Mouse (Mus musculus) kidney, adult 18-20 months (tissue): ENCODE data around the gene Elp4.
A peak's percentile ranks its signal among the peaks of the same experiment; 100 is the strongest.

ENCODE experiments used
- DNase-seq: peaks from one replicate; pipeline ENCODE4 v3.0.0; 2021

Gene Elp4

DNA sequence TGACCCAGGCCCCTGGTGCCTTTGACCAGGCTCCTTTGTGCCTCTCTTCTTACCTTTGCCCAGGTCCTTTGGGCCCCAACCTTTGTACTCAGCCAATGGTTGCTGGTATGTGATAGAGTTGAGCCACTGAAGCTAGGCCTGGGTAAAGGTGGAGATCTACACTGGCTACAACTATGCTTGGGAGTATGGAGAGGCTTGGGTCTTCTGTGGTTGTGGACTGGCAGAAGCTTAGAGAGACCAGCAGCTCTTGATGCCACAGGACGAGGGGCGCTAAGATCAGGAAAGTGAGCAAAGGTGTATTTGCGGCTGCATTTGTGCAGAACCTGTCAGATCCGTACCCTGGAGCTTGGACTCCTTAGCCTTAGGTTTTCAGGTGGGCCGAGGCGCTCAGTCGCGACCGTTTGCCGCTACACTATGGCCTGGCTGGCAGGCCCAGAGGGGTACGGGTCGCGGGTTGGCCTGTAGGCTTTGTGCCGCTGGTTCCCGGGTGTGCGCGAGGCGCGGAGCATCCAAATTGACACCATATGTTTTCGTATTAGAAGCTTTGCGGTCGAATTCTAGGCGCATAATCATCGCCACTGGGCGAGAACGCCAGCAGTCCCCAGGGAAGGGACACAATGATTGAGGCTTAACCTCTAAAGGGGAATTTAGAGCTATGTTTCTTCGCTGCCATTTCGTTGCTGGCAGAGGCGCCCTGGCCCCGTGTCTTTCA is 223.2 kb downstream of the Elp4 start:
- DNase-seq = peak; percentile 20

DNA sequence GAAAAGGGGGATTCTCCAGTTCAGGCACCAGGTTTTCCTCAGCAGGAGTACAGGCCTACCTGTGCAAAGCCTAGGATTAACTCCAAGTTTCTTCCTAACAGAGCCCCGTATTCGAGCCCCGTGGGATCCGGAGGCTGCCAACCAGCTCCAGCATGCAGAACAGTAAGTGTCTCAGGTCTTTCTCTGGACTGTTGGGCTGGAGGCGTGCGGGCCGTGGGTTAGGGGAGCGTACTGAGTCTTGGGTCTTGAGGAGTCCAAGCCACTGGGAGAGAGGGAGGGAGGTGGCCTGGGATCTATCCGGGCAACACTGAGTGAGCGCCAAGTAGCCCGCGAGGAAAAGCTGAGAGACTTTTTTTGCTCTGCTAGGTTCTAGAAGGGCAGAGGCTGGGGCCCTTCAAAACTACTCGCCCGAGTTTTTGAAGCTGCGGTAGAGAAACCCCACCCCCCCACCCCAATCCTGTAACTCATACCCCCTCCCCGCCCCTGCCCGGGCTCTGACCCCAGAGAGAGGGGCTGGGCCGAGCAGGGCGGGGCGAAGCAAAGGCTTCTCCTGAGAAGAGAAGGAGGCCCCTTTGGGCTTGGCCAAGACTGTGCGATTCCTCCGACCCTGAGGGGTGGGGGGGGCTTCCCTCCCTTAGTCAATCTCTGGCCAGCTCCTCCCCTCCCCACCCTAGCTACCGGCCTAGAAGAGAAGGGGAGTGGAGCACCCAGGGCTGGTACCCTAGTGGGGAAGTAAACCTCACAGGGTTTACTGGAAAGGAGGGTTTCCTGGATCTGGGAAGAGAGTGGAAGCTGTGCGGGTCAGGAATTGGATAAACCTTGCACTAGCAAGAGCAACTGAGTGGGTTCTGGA is 224.0 kb downstream of the Elp4 start:
- no peak for DNase-seq

DNA sequence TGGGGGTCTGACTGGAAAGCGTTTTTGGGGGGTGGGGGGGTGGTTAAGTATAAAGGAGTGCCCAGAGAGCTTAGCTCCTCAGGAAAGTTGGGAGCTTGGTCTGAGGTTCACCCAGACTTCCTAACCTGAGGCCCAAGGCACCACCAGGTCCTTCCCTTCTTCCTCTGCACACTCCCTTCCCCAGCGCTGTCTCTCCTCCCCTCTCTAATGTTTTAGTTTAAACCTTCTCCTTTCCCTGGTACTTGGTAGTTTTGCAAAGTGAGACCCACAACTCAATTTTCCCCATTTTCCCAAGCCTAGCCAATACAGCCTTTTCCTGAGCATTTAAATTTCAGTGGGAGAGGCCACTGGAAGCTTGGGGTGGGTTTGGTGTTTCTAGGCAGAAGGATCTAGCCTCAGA is 225.0 kb downstream of the Elp4 start:
- DNase-seq = no peak

DNA sequence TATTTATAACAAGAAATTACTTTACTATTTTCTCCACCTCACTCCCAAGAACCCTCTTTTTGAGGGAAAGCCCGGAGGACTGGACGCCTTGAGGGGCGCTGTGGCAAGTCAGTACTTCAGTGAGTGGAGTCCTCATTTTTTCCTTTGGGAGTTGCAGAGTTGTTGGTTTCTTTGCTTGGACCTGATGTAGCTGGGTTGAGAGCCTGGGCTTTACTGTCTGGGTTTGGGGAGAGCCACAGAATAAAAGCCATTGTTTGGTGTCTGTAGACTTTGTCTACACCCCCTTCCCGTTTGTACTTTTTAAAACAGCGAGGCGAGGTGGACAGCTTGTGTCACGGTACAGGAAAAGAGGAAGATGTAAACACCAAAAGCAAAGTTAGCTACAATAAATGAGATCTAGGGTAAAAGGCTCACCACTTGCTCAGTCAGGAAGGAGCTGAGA is 225.5 kb downstream of the Elp4 start:
- no peak for DNase-seq

DNA sequence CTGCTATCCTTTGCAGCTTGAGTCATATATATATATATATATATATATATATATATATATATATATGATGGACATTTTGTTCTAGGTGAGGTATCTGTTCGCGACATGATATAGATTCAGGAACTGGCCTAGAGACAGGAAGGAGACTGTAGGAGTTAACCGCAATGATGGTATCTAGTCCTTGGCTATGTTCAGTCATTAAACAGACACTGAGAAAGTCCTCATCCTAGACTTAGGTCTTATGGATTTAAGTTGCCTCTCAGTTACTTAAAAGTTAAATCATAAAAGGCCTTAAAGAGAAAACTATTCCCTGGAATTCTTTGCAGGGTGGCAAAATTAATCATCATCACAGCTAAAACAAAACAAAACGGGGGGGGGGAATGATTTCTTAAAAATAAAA is 226.1 kb downstream of the Elp4 start:
- no peak for DNase-seq

DNA sequence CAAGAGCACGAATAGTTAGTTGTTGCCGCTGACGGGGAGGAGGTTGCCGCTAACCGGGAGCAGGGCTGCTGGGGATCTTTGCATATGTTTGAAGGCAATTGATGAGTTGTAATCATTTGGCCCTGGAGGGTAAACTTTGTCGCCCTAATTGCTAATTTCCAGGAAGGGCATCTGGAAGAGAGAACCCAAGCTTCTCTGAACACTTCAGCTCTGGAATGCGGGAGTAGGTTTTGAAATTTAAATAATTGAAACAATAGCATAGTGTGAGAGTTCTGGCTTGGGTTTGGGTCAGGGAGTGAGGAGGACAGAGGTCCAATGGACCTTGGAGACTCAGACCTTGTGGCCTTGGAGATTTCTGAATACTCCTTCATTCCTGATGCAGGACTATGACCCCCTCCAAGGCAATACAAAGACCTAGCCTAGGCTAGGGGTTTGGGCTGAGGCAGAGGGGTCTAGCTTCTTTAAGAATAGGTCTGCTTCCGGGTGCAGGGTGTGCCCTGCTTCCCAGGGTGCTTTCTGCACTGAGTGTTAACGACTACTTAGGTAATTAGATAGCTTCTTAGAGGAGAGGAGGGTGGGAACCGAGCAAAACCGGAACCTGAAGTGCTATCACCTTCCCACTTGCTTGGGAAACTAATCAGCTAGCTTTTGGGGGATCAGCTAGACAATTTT is 226.8 kb downstream of the Elp4 start:
- DNase-seq = no peak

DNA sequence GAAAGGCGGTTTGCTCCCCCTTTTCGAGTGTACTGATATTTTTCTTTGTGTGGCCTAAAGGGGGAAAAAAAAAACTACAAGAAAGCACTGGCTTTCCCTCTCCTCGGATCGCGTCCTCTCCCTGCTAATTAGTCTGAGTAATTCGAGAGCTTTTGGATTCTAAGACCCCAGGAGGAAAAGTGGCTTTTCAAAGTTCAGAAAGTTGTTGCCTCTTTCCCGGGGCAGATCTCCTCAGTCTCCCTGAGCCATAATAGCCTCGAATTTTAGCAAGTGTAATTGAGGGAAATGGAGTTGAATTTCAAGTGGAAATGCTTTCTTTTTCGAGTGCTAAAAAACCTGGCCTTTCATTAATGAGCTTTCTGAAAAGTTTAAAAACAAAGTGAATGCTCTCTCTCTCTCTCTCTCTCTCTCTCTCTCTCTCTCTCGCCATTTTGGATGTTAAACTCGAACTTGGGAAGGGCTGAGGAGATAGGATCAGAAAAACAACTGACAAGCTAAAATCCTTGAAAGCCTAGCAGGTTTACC is 227.4 kb downstream of the Elp4 start:
- no peak for DNase-seq

DNA sequence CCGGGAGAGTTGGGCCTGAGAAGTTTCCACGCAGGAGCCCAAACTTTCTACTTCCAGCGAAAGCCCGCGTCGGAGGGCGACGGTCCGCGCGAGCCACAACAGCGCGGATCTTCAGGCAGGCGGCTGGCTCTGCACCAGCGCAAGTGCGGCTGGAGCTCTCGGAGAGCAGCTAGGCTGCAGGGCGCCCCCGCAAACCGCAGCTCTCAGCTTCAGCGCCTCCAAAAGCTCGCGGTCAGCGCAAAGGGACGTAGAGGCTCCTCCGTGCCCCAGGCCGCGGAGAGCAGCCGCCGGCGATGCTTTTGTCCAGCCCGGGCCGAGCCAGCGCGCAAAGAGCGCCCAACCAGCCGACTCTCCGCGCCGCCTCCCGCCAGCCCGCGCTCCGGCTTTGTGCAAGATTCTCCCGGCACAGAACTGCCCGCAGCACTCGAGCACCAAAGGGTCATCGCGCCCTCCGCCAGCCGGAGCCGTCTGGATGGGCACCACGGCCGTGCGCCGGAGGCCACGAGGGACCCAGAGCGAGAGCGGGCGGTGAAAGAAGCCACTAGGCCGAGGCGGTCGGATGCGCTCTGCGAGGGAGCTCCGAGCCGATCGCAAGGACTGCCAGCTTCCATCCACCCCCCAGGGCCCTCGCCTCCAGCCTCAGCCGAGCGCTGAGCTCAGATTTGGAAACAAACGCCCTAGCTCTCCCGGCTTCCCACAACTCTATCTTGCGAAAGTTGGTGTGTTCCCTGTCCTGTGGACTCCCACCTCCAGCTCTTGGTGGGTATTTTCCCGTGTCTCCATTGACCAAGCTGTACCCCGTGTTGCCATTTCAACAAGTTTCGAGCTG is 228.1 kb downstream of the Elp4 start:
- DNase-seq = no peak

DNA sequence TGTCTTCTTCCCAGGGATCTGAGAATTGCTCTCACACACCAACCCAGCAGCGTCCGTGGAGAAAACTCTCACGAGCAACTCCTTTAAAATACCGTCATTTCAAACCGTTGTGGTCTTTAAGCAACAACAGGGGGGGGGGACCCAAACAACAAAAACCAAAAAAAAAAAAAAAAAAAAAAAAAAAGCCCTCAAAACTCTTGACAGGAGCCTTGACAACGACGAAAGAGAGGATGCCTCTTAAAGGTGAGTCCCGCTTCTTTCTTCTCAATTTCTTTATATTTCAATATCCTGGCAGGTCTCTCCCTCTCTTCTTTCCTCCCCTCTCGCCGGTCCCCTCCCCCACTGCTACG is 228.7 kb downstream of the Elp4 start:
- DNase-seq = no peak

DNA sequence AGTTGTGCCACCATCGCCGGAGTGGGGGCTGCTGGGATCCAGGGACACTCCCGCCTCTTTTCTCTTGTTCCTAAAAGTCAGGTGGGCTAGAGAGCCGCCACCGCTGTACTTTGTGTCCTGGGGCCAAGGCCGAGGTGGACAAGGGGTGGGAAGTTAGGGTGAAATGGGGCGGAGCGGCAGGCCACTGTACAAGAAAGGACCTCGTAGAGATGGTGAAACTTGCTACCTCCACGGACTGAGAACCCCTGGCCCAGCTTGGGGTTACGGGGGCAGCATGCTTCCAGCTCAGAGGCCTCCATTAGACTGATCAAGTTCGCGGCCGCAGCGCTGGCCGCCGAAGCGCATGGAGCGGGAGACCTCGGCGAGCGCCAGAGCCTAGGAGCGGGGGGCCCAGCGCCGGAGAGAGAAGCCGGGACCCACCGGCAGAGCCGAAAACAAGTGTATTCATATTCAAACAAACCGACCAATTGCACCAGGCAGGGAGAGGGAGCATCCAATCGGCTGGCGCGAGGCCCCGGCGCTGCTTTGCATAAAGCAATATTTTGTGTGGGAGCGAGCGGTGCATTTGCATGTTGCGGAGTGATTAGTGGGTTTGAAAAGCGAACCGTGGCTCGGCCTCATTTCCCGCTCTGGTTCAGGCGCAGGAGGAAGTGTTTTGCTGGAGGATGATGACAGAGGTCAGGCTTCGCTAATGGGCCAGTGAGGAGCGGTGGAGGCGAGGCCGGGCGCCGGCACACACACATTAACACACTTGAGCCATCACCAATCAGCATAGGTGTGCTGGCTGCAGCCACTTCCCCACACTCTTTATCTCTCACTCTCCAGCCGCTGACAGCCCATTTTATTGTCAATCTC is 229.3 kb downstream of the Elp4 start:
- peak; percentile 51 for DNase-seq

DNA sequence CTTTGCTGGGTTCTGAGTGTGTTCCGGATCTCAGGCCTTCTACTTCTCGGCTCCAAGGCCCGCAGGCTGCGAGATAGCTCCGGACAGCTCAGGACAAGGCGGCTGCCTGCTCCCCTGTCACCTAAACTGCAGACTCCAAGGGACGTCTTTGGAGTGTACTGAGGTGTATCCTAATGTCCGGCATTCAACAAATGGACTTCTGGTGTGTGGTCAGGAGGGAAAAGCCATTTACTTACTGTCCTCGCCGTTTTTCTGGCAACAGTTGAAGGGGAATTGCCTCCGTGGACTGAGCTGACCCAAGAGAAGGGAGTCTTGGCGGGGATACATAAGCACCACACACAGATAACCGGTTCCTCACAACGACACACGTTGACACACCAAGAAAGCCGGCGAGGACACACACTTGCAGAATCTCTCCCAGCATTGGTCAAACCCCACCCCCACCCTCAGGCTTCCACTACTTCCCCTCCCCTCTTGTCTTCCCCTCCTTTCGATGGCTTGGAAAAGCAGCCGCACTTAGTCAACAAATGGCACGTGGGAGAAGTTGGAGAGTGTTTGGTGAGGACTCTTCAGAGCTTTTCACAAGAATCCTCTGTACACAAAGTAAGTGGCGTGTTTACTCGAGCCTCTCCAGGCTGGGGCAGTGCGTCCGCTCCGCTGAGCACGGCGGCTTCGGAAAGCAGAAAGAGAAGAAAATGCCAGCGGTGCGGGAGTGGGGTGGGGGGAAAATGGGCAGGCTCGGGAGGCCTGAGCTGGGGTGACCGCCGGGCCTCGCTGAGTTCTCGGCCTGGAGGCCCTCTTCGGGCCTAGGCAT is 230.1 kb downstream of the Elp4 start:
- DNase-seq = no peak

DNA sequence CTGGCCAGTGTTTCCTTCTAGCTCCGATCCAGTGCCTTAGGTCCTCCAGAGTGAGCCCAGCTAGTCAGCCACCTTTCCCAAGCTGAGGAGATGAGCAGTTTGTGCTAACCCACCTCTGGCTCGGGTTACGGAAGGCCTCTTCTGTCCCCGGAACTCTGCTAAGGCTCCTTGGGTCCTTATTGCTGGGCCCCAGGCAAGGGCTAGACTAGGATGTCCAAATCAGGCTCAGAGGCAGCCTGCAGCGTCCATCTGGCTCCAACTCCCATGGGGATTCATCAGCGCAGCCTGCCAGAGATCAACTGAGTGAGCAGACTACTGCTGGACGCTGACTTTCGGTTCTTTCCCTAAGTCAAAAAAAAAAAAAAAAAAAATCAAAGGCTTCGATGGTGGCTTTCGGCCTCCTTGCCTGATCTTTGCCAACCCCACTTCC is 230.7 kb downstream of the Elp4 start:
- no peak for DNase-seq

DNA sequence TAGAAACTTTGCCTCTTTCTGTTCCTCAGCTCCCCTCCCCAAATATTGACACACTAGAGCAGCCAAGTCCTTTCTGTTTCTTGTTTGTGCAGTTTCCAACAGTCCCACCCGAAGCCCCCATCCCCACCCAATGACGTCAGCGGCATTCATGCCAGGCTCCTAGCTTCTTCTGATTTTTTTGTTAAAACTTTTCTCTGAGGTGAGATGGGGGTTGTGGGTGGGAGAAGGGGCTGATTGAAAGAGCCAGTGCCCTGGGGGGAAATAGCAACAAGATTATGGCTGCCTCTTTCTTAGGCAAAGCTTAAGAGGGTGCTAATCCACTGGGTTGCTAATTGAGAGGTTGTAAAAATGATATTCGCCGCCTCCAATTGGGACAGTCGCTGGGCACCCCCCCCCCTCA is 231.3 kb downstream of the Elp4 start:
- no peak for DNase-seq

DNA sequence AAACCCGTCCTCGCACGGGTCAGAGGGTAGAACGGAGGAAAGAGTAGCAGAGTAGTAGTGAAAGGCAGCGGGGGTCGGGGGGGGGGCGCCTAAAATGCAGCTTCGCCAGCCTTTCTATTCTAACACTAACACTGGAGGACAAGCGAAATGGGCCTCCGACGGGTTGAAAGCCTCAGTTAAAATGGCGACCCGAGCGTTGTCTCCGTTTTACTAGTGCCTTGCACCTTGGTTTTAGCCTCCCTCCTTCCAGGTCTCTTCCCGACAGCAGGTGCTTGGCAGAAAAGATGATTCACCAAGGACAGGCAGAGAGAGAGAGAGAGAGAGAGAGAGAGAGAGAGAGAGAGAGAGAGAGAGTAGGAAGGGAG is 231.8 kb downstream of the Elp4 start:
- DNase-seq = no peak

DNA sequence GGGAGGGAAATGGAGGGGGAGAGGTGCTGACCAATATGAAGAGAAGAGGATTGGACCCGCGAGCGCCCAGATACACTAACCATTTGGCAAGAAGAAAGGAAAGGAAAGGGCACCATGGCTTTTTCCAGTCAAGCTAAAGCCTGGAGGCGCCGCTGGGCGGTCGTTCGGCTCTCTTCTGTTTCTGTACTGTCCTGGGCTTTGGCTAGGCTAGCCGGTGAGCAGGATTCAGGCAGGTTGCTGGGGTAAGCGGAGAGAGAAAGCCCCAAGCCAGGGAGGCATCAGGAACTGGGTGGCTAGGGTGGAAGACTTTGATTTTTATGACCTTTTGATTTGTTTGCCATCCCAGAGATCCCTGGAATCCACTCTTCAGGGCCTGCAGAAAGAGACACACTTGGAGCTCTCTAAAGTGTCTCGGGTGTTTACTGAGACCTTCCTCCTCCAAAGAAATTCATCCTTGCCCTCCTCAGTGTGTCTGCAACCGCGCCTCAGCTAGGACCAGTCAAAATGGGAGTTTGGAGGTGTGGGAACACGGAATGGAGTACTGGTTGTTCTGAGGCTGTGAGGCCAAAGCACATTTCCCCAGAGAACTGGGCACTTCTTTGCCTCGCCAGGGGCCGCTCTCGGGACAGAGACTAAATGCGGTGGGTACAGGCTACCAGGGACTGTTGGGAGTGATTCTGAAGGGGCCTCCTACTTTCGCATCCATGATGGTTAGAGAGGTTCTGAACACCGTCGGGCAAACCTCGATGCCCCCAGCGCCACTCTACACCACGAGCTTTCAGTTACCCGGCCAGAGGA is 232.4 kb downstream of the Elp4 start:
- DNase-seq = no peak

DNA sequence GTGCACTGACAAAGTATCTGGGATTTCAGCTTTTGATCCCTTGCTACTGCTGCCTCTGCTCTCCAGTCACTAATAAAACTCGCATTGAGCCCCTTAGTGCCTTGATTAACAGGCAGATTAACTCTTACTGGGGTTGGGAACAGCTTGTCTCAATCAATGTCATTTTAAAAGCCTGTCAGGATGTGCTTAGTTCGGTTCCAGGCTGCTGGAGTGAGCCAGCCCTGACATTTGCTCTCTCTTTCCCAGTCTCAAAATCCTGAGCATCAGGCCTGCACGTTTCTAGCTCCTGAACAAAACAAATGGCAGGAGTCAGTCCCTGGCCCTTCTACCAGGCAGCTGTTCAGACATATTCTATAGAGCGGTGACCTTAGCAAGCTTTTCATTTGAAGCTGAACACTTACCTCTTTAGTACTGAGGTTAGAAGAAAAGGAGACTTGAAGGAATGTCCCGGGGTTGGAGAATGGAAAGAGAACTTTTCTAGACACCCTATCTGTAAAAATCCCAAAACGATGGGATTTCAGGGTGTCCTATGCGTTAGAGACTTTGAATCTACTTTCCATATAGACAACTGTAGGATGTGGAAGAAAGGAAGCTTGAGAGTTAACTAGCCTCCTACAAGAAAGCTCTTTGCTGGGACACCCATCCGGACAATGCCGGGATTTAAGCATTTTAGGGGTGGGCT is 233.1 kb downstream of the Elp4 start:
- DNase-seq = no peak

DNA sequence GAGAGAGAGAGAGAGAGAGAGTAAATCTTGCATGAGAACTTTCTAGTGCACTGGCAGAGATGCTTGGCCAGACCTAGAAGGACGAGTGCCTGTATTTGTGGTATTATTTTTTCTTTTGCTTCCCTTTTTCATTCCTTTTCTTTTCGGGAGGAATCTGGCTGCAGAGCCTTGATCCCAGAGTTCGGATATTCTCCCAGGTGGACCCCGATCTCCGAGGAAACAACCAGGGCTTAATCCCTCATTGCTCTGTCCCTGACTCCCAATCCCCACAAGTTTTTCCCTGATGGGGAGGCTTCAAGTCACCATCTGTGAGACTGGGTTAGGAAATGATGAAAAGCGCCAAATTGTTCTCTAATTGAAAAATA is 233.7 kb downstream of the Elp4 start:
- no peak for DNase-seq

DNA sequence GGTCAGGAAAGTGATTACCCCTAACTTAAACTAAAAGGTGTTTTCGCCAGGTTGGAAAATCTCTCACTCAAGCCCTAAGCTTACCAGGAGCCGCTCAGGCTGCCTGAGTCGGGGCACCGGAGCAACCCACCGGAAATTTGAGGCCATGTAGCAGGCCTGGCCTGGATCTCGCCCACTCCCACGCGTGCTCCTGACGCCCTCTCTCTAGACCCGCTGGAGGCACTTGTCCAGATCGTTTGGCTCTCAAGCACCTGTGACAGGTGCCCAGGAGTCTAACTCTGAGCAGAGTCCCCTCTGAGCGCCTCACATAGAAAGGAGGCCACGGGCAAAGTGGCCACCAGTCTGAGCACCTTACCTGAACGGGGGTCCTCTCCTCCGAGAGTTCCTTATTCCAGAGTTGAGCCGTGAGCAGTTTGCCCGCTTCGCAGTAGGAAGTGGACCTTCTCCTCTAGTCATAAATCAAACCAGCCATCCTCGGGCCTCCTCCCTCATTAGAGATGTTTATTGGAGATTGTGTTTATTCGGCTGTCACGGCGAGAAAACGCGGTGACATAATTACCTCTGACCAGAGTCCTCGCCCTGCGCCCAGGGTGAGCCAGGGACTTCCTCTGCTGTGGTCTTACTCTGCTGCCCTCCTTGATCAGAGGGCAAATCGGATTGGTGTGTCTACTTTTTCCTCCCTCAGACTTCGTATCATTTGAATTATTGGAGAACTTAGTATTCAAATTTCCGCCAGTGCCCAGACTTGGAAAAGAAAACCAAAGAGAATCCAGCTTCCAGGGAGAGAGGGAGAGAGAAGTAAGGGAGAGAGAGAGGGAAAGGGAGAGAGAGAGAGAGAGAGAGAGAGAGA is 234.3 kb downstream of the Elp4 start:
- DNase-seq = no peak
